Comparison of ENCODE assay signal across 9 mouse cellular contexts in genomic region chr1:69107485-69108158, GRCm38 (mm10). TPM values are rescaled to one million over a fixed set of nuclear protein-coding genes. Genes with fewer than 3 reads are reported as not detected.
A peak's percentile ranks its signal among the peaks of the same experiment; 100 is the strongest.
DNase-seq lines count a peak whose midpoint lies in the region; ATAC-seq and TF ChIP-seq lines count a peak whose summit lies in the region.
"Had no signal": no experiment of that assay in that cellular context is flagged by ENCODE, and none has a peak within 500 bp of the region (broad histone marks: within the 10 kb centered on the region; RNA-seq: fewer than 3 reads in every experiment).

Gene Erbb4 (minus strand): TSS chr1:69108059.

- H3K9me3 ChIP-seq in ES-E14 (ENCODE audit: control insufficient read depth, insufficient read depth, low read depth, low read length): no peaks in the 10 kb centered on the region
- no peaks in the 10 kb centered on the region for H3K9me3 ChIP-seq in forebrain, embryonic 10.5 days
- H3K9me3 ChIP-seq in hindbrain, embryonic 12.5 days (replicated peaks): no peaks in the 10 kb centered on the region
- no peaks in the 10 kb centered on the region for H3K9me3 ChIP-seq in stomach, postnatal 0 days (ENCODE audit: control insufficient read depth, low read length)

- peak within 1 kb of the TSS; percentile 55 to 70 for H3K4me3 ChIP-seq in ES-E14 (ENCODE audit: insufficient read depth in 1 of 2, low read depth in 1 of 2, low read length in 2 of 2, poor library complexity in 1 of 2, severe bottlenecking in 1 of 2)
- peak within 1 kb of the TSS; percentile 79 for H3K4me3 ChIP-seq in forebrain, embryonic 10.5 days
- H3K4me3 ChIP-seq in hindbrain, embryonic 12.5 days: peak within 1 kb of the TSS; percentile 76
- peak within 1 kb of the TSS; percentile 54 for H3K4me3 ChIP-seq in stomach, postnatal 0 days (ENCODE audit: low read depth, low read length)

- peak; percentile 48 for ATAC-seq in hindbrain, embryonic 12.5 days (ENCODE audit: low FRiP score)
- peak; percentile 39; the same call in 1 of the 2 replicates for ATAC-seq in stomach, postnatal 0 days (ENCODE audit: low FRiP score, low TSS enrichment)

- 0 out of 4 replicates have a peak, but pooled peaks cover 0 to 2% of the 10 kb centered on the region in 2 experiments for H3K4me1 ChIP-seq in ES-E14 (ENCODE audit: control insufficient read depth in 2 of 2, insufficient read depth in 2 of 2, low read length in 2 of 2, poor library complexity in 1 of 2)
- H3K4me1 ChIP-seq in forebrain, embryonic 10.5 days: peaks cover 48% of the 10 kb centered on the region
- H3K4me1 ChIP-seq in hindbrain, embryonic 12.5 days: peaks cover 15% of the 10 kb centered on the region
- peaks cover 11% of the 10 kb centered on the region for H3K4me1 ChIP-seq in stomach, postnatal 0 days (replicated peaks; ENCODE audit: control insufficient read depth, insufficient read depth)

- peak; percentile 20 for DNase-seq in ES-E14 (ENCODE audit: low read depth, low spot score)
- peak; percentile 36 for DNase-seq in brain, adult 2 months (ENCODE audit: low read depth, low spot score)
- peak; percentile 49 for DNase-seq in forebrain, embryonic 10.5 days (ENCODE audit: extremely low spot score, low spot score)
- DNase-seq in layer of hippocampus, postnatal 14 days (ENCODE audit: low spot score in 2 of 2): peak in 1 of 2 experiments; percentile 10
- peak; percentile 22 for DNase-seq in mesoderm, embryonic 11.5 days (ENCODE audit: low read depth, low spot score)
- peak; percentile 16 for DNase-seq in stomach, postnatal 0 days (ENCODE audit: low spot score)
- no peak for DNase-seq in gastrocnemius, adult 8-10 months (ENCODE audit: low spot score in 2 of 2)

- no peak within 1 kb of the TSS for H3K27ac ChIP-seq in ES-E14 (ENCODE audit: insufficient read depth, low read depth, low read length, poor library complexity, severe bottlenecking)
- peak within 1 kb of the TSS; percentile 86 for H3K27ac ChIP-seq in forebrain, embryonic 10.5 days
- peak within 1 kb of the TSS; percentile 67 for H3K27ac ChIP-seq in hindbrain, embryonic 12.5 days
- no peak within 1 kb of the TSS for H3K27ac ChIP-seq in stomach, postnatal 0 days (replicated peaks)

- H3K4me2 ChIP-seq in hindbrain, embryonic 12.5 days (replicated peaks): peak within 1 kb of the TSS; percentile 95
- peak within 1 kb of the TSS; percentile 99 for H3K4me2 ChIP-seq in stomach, postnatal 0 days (replicated peaks; ENCODE audit: low read depth)

- no peak for TF ChIP-seq CTCF in stomach, postnatal 0 days (IDR thresholded peaks at IDR 0.05; ENCODE audit: low read depth)

- no peaks in the 10 kb centered on the region for H3K36me3 ChIP-seq in ES-E14 (ENCODE audit: control insufficient read depth, insufficient read depth, low read length, poor library complexity, severe bottlenecking)
- H3K36me3 ChIP-seq in forebrain, embryonic 10.5 days (replicated peaks): no peaks in the 10 kb centered on the region
- H3K36me3 ChIP-seq in hindbrain, embryonic 12.5 days: no peaks in the 10 kb centered on the region
- no peaks in the 10 kb centered on the region for H3K36me3 ChIP-seq in stomach, postnatal 0 days (ENCODE audit: control insufficient read depth, insufficient read depth, low read length)

- TF ChIP-seq EP300 in stomach, postnatal 0 days (optimal IDR thresholded peaks at IDR 0.05): no peak

- peaks cover 87% of the 10 kb centered on the region for H3K27me3 ChIP-seq in forebrain, embryonic 10.5 days (ENCODE audit: poor library complexity, severe bottlenecking)
- H3K27me3 ChIP-seq in hindbrain, embryonic 12.5 days: peaks cover 12% of the 10 kb centered on the region
- H3K27me3 ChIP-seq in stomach, postnatal 0 days (ENCODE audit: control insufficient read depth, insufficient read depth, low read length): peaks cover 2% of the 10 kb centered on the region; the same call in 1 of the 2 replicates

- 0 out of 2 replicates have a peak within 1 kb of the TSS, but pooled peaks have one; percentile 23 for H3K9ac ChIP-seq in ES-E14 (ENCODE audit: insufficient read depth, low read depth, low read length, poor library complexity, severe bottlenecking)
- peak within 1 kb of the TSS; percentile 78 for H3K9ac ChIP-seq in hindbrain, embryonic 12.5 days
- H3K9ac ChIP-seq in stomach, postnatal 0 days (ENCODE audit: low read length): 0 out of 2 replicates have a peak within 1 kb of the TSS, but pooled peaks have one; percentile 18

- in situ Hi-C loops in ES-E14 (cut with MboI; ENCODE audit: low sequenced_read_pairs in 2 of 2, unreplicated experiment in 2 of 2): no loop called here

- WGBS in forebrain, embryonic 10.5 days: under 1% methylated on average over 63 of the region's 63 CpGs
- under 1% methylated on average over 63 of the region's 63 CpGs for WGBS in hindbrain, embryonic 12.5 days
- under 1% methylated on average over 60 of the region's 63 CpGs for WGBS in stomach, postnatal 0 days

TF ChIP-seq in ES-E14, 5 proteins besides CTCF, POLR2A, EP300 and RAD21:
- no peak for TF ChIP-seq HCFC1 (IDR thresholded peaks at IDR 0.05; ENCODE audit: borderline replicate concordance, insufficient read depth, low read length)

RNA-seq across cellular contexts. Expression of gene Erbb4, which starts in this region (rescaled TPM):
- under 0.01 TPM in 1 of 2 replicates, not detected in the other for total RNA-seq in ES-E14 (2012; rRNA removed)
- polyA plus RNA-seq in forebrain, embryonic 10.5 days (2016; fragmentation: Nextera tagmentation; extraction: Ambion mirVana): 2.2 and 2.4 TPM in 2 replicates
- 9.2 and 10.7 TPM in 2 replicates for polyA plus RNA-seq in hindbrain, embryonic 12.5 days (2016; fragmentation: Nextera tagmentation; extraction: Ambion mirVana)
- 10 to 100 TPM; 40.5 TPM for total RNA-seq in layer of hippocampus, postnatal 14 days (2021)
- polyA plus RNA-seq in stomach, postnatal 0 days (2015; fragmentation: Nextera tagmentation; extraction: Ambion mirVana): 0.01 TPM in 1 of 2 replicates, not detected in the other
- under 1 TPM; 0.31 to 0.73 (median 0.46) TPM for total RNA-seq in gastrocnemius, adult 8-10 months (2022)
- polyA plus RNA-seq: spleen, adult 2 months had no signal

Comparison
In these comparisons a context has a peak if more than half of its experiments do, and no peak if none do; other contexts are left out.
1. RNA of gene Erbb4 (total RNA-seq): 40.5 TPM in layer of hippocampus, postnatal 14 days; 0.31 to 0.73 TPM in gastrocnemius, adult 8-10 months and under 0.01 TPM in ES-E14; every median in the first group is over 10 times any median in the second.
2. Peak in DNase-seq, H3K4me3 ChIP-seq and H3K9ac ChIP-seq in ES-E14; RNA of the gene not detected or under 1 TPM.
3. Peak in DNase-seq, ATAC-seq, H3K4me3 ChIP-seq, H3K9ac ChIP-seq and H3K4me2 ChIP-seq in stomach, postnatal 0 days; RNA of the gene not detected or under 1 TPM.
4. DNase-seq: peak in brain, adult 2 months (single experiment), forebrain, embryonic 10.5 days (single experiment) and mesoderm, embryonic 11.5 days (single experiment); none in gastrocnemius, adult 8-10 months (0 of 2).
5. H3K27ac ChIP-seq: peak in forebrain, embryonic 10.5 days (single experiment) and hindbrain, embryonic 12.5 days (single experiment); none in ES-E14 (single experiment) and stomach, postnatal 0 days (single experiment).
6. H3K9ac ChIP-seq: peak in every context shown above with its lines; median percentile 78 in hindbrain, embryonic 12.5 days; 23 in ES-E14; 18 in stomach, postnatal 0 days.
7. Peak in every context shown above with its lines, with median percentiles within 50 percentile points of each other: H3K4me3 ChIP-seq.